8 mouse cellular contexts compared by ENCODE assay signal in the genomic region with DNA sequence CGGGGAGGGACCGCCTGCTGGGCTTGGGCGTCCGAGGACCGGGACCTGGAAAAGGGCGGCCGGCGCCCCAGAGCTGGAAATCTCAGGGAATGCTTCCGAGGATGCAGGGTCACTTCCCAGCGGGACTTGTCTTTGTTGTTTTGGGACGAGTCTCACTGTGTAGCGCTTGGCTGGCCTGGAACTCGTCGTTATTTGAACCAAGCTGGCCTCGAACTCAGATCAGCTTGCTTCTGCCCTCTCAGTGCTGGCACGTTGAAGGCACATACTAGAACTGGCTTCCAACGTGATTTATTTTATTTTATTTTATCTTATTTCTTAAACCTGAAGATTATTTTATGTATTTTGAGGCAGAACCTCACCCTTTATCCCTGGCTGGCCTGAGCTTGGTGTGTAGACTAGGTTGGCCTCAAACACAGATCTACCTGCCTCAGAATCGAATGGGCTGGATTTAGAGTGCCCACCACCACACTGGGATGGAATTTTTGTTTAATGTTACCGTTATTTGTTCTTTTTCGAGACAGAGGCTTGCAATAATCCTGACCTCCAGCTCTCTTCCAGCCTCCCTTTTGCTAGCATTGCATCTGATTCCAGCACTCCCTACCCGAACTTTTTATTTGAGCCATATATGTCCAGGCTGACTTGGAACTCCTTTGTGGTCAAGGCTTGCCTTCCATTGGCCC. TPM values are rescaled to one million over a fixed set of nuclear protein-coding genes. Genes with fewer than 3 reads are reported as not detected.
DNase-seq lines count a peak whose midpoint lies in the region; ATAC-seq and TF ChIP-seq lines count a peak whose summit lies in the region.

No protein-coding gene starts in this region.

- WGBS in lung, adult 2 months, result 3% methylated on average over 21 of the region's 21 CpGs
- WGBS in hindbrain, embryonic 16.5 days, result 2% methylated on average over 21 of the region's 21 CpGs
- 5% methylated on average over 21 of the region's 21 CpGs for WGBS in neural tube, embryonic 12.5 days

- TF ChIP-seq POLR2A in lung, adult 2 months (IDR thresholded peaks at IDR 0.05; ENCODE audit: borderline replicate concordance, extremely low read depth, low read depth, low read length), result no peak

- H3K4me3 ChIP-seq in lung, adult 2 months (replicated peaks; ENCODE audit: extremely low read depth, low read depth, low read length), result peak overlapping the region; percentile 71
- peak overlapping the region; percentile 96 for H3K4me3 ChIP-seq in hindbrain, embryonic 16.5 days (ENCODE audit: low read length)
- peak overlapping the region; percentile 92 for H3K4me3 ChIP-seq in neural tube, embryonic 12.5 days

- peak overlapping the region; percentile 92 for H3K9ac ChIP-seq in hindbrain, embryonic 16.5 days (ENCODE audit: low read depth, low read length)
- H3K9ac ChIP-seq in neural tube, embryonic 12.5 days, result peak overlapping the region; percentile 93

- ATAC-seq in hindbrain, embryonic 16.5 days, result peak; percentile 37
- ATAC-seq in neural tube, embryonic 12.5 days (ENCODE audit: low FRiP score, low read depth), result peak; percentile 62

- no peaks in the 10 kb centered on the region for H3K9me3 ChIP-seq in hindbrain, embryonic 16.5 days (ENCODE audit: control insufficient read depth, low read length)
- no peaks in the 10 kb centered on the region for H3K9me3 ChIP-seq in neural tube, embryonic 12.5 days

- peaks cover 12% of the 10 kb centered on the region for H3K4me1 ChIP-seq in lung, adult 2 months (ENCODE audit: control insufficient read depth, insufficient read depth, low read length)
- peaks cover 20% of the 10 kb centered on the region for H3K4me1 ChIP-seq in hindbrain, embryonic 16.5 days (ENCODE audit: control insufficient read depth, insufficient read depth, low read depth, low read length)
- peaks cover 16% of the 10 kb centered on the region for H3K4me1 ChIP-seq in neural tube, embryonic 12.5 days

- no peaks in the 10 kb centered on the region for H3K27me3 ChIP-seq in hindbrain, embryonic 16.5 days (replicated peaks; ENCODE audit: control insufficient read depth, insufficient read depth, low read length)
- H3K27me3 ChIP-seq in neural tube, embryonic 12.5 days (replicated peaks), result no peaks in the 10 kb centered on the region

- DNase-seq in lung, adult 2 months, result no peak
- DNase-seq in lung, adult 18-20 months, result no peak
- DNase-seq in embryo, embryonic 11.5 days (ENCODE audit: low read depth, low spot score), result peak; percentile 23
- no peak for DNase-seq in thymus, adult 18-20 months
- no peak for DNase-seq in kidney, postnatal 25 days
- no peak for DNase-seq in right cerebral cortex, postnatal 10 days (ENCODE audit: low spot score in 2 of 2)

- peak overlapping the region; percentile 87 for H3K27ac ChIP-seq in hindbrain, embryonic 16.5 days (ENCODE audit: low read depth, low read length)
- peak overlapping the region; percentile 86; the same call in 1 of the 2 replicates for H3K27ac ChIP-seq in neural tube, embryonic 12.5 days

- peak overlapping the region; percentile 78 for H3K4me2 ChIP-seq in hindbrain, embryonic 16.5 days (ENCODE audit: low read length)
- H3K4me2 ChIP-seq in neural tube, embryonic 12.5 days (replicated peaks), result peak overlapping the region; percentile 70

- TF ChIP-seq CTCF in lung, adult 2 months (IDR thresholded peaks at IDR 0.05; ENCODE audit: insufficient read depth, low read length), result no peak

- no peaks in the 10 kb centered on the region for H3K36me3 ChIP-seq in hindbrain, embryonic 16.5 days (ENCODE audit: control insufficient read depth, insufficient read depth, low read length)
- H3K36me3 ChIP-seq in neural tube, embryonic 12.5 days, result no peaks in the 10 kb centered on the region

RNA-seq across cellular contexts. Expression of a gene that starts 0.8 kb away (rescaled TPM):
- 8.9 and 12.7 TPM in 2 replicates for polyA plus RNA-seq in lung, adult 2 months (2012; rRNA removed)
- polyA plus RNA-seq in hindbrain, embryonic 16.5 days (2015; fragmentation: Nextera tagmentation; extraction: Ambion mirVana), result 31.0 and 35.4 TPM in 2 replicates
- 60.9 and 61.5 TPM in 2 replicates for polyA plus RNA-seq in neural tube, embryonic 12.5 days (2016; fragmentation: Nextera tagmentation; extraction: Ambion mirVana)

RNA-seq across cellular contexts. Expression of a gene that starts 0.9 kb away (rescaled TPM):
- polyA plus RNA-seq in lung, adult 2 months (2012; rRNA removed), result 32.3 and 32.6 TPM in 2 replicates
- polyA plus RNA-seq in hindbrain, embryonic 16.5 days (2015; fragmentation: Nextera tagmentation; extraction: Ambion mirVana), result 59.4 and 66.5 TPM in 2 replicates
- 43.4 and 44.3 TPM in 2 replicates for polyA plus RNA-seq in neural tube, embryonic 12.5 days (2016; fragmentation: Nextera tagmentation; extraction: Ambion mirVana)

RNA-seq across cellular contexts. Expression of a gene that starts 12.7 kb away (rescaled TPM):
- 0.71 and 0.86 TPM in 2 replicates for polyA plus RNA-seq in lung, adult 2 months (2012; rRNA removed)
- 9.5 and 9.6 TPM in 2 replicates for polyA plus RNA-seq in hindbrain, embryonic 16.5 days (2015; fragmentation: Nextera tagmentation; extraction: Ambion mirVana)
- polyA plus RNA-seq in neural tube, embryonic 12.5 days (2016; fragmentation: Nextera tagmentation; extraction: Ambion mirVana), result 1.9 and 2.4 TPM in 2 replicates

RNA-seq across cellular contexts. Expression of a gene that starts 30.8 kb away (rescaled TPM):
- polyA plus RNA-seq in lung, adult 2 months (2012; rRNA removed), result 27.0 and 34.5 TPM in 2 replicates
- 17.3 and 20.7 TPM in 2 replicates for polyA plus RNA-seq in hindbrain, embryonic 16.5 days (2015; fragmentation: Nextera tagmentation; extraction: Ambion mirVana)
- polyA plus RNA-seq in neural tube, embryonic 12.5 days (2016; fragmentation: Nextera tagmentation; extraction: Ambion mirVana), result 21.4 and 24.1 TPM in 2 replicates
